Mouse (Mus musculus): Measurements from ENCODE around the gene Hnrnpa0.

- TF ChIP-seq CTCF (IDR thresholded peaks at IDR 0.05; ENCODE audit: extremely low read depth, insufficient read depth, insufficient read length, insufficient replicate concordance) (no peak), POLR2A (IDR thresholded peaks at IDR 0.05; ENCODE audit: low read depth, low read length) (no peak)
Measured at GRCm38 (mm10) chr13:58163343-58163742, 35.0 kb upstream of the Hnrnpa0 start.
